Mouse (Mus musculus): ENCODE data around the gene Abhd12b. TPM values are rescaled to one million over a fixed set of nuclear protein-coding genes. Genes with fewer than 3 reads are reported as not detected.
A peak's percentile ranks its signal among the peaks of the same experiment; 100 is the strongest.

The Abhd12b gene
- not detected for total RNA-seq (2021)

DNA sequence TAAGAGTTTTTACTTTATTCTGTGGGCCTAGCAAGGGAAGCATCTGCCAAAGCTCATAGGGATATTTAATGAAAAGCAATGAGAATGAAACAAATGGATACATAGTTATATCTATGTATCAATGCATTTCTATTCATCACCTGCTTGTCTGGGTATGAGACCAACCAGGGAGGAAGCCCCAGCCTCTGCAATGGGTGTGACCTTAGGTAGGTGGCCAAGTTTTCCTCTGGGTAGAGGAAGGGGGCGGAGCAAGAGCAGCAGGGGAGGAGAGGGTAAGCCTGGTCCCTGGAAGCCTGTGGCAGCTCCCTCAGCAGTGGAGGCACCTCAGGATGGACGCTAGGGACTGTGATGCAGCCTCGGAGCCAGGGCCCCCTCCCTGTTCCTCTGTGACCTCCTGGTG is at the start of gene Abhd12b:
TSS of gene Abhd12b (plus strand) at position 301 of the 400 bp plus-strand sequence.
- DNase-seq: no peak
- intact Hi-C loops (cut with DNase I): no loop called here

DNA sequence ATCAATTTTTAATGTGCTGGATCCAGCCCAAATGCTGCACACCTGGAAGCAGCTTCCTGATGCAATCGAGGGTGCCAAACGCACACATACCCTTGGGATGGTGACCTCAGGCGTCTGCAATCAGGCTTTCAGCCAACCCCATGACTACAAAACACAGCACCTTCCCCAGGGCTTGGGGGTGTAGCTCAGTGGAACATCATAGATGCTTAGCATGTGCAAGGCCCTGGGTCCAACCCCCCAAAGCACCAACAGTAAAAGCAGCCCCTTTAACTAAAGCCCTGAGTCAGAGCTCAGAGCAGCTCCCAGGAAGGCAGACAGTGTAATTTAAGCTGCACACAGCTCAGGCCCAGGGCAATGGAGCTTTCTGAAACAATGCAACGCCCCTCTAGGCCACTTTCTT is 49.7 kb upstream of the Abhd12b start:
- DNase-seq: no peak
- intact Hi-C loops (cut with DNase I): no loop called here

DNA sequence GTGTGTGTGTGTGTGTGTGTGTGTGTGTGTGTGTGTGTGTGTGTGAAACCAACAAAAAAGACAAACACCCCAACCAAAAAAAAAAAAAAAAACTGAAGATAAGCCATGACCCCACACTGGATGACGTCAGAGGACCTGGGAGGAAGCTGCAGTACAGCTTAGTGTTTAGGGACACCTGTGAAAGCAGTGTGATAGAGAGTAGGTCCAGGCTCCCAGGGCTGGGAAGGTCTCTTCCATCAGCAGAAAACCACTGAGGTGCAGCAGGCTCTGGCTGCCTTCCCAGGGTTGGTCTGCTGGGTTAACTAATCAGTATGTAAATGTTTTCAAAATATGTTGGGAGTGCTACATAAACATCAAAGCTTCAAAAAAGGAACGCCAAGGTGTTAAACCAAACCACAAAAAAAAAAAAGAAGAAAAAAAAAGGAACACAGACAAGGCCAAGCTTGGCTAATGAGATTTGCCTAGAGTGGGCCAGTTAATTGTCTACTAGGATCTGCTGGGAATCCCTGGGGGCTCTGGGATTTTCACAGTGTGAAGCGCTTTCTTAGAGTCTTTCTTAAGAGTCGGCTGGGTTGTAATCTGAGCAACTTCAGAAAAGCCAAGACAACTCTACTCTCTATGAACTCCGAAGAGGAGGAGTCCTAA is 49.0 kb upstream of the Abhd12b start:
- peak; percentile 22 for DNase-seq
- intact Hi-C loops (cut with DNase I): no loop called here

DNA sequence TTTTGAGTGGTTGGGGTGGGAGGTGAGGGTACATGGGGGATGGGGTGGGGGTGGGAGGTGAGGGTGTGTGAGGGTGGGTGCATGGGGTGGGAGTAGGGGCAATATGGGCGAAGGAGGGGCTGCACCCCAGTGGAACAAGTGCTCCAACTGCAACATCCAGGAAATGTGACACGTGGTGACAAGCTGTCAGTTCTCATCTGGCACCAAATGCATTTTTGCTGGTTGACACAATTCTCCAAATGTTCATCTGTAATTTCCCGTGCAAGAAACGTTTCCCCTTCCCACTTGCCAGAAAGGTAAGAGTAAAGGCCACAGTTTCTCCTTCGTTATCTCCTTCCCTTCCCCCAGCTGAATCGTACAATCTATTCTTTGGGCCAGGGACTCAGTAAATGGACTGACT is 48.1 kb upstream of the Abhd12b start:
- no peak for DNase-seq
- intact Hi-C loops (cut with DNase I): no loop called here

DNA sequence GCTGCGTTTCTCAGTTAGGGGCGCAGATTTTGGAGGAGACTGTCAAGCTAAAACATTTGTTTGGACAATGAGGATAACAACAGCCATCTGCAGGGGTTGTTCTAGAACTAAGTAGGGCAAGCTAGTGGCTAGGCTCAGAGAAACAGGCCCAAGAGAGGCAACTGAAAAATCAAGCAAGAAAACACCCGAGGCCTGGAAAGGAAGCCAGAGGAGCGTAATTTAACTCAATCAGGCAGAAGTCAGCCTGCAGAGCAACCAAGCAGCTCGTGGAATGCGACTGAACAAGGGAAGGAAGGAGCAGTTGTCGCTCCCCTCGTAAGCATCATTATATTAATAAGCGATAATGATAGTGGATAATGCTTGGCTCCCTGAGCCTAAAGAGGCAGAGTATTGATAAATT is 47.4 kb upstream of the Abhd12b start:
- DNase-seq: no peak

DNA sequence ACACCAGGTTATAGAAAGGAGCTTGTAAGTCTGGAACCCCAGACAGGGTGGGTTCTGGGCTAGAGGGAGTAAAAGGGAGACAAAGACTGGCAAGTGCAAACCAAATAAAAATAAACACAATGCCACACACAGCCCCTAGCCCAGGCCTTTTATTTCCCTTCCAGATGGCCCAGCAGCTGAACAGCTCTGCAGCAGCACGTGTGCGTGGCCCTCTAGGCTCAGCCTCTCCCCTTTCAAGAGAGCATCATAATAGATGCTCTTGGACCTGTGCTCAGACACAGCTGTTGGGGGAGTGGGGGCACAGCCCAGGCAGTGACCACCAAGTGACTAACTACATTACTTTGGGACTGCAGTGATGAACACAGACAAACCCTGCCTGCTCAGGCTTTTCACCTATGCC is 45.8 kb upstream of the Abhd12b start:
- DNase-seq: no peak
- intact Hi-C loops (cut with DNase I): no loop called here

More for the DNA sequence above, 47.4 kb upstream of the Abhd12b start:
- intact Hi-C loops (cut with DNase I): no loop called here

DNA sequence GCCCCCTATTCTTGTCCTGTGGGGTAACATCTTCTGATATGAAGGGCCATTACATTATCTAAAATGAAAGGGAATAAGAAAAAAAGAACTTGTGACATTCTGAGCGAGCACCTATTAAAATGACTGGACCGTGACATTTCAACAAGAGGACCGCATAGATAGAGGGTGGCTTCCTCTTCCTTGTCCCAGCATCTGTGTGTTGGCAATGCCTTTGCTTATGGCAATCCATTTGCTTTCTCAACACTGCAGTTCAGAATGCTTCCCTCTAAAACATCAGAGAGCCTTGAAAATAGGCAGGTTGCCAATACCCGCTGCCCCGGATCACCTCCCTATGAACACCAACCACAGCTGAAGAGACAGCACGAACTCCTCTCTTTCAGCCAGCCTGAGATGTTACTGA is 44.0 kb upstream of the Abhd12b start:
- intact Hi-C loops (cut with DNase I): no loop called here
- peak; percentile 43 for DNase-seq

DNA sequence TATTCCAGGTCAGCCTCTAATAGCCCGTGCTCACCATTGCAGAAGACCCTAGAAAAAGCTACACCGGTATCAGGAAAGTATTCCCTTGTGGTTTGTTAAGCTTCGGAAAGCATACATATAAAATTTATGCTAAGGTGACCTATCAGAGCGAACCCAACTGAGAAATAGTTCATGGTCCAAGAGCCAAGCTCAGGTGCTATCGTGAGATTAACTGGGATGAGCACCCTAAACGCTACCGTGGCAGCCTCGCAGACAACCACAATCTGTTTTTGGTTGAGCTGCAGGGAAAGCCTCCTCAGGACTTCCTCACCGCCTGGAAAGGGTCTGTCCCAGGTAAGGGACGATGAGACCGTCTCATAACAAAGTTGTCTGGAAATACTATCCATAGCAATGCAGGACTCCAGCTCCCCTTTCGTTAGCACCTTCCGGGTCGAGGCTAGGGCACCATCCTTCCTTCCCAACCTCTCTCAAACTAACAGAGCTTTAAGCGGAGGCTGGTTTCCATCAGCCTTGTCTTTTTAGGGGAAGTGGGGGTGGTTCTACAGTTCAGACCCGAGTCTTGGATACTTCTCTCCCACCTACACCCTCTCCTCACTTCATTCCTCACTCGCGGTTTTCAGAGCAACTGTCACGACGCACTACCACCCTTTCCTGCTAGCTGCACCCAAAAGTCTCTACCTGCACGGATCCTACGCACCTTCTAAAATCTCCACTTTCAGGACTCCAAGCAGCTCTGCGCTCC is 43.4 kb upstream of the Abhd12b start:
- intact Hi-C loops (cut with DNase I): no loop called here
- no peak for DNase-seq

DNA sequence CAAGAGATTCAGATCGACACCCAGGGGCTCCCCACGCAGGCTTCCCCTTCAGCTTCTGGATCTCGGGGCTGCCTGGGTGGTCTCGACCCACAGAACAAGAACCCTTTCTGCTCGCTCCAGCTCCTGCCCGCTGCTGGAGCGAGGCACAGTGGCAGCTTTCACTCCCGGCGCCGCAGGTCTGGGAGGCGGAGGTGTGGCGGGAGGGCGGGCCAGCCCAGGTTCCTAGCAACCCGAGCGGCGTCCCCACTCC is 42.9 kb upstream of the Abhd12b start:
- DNase-seq: no peak
- intact Hi-C loops (cut with DNase I): no loop called here

DNA sequence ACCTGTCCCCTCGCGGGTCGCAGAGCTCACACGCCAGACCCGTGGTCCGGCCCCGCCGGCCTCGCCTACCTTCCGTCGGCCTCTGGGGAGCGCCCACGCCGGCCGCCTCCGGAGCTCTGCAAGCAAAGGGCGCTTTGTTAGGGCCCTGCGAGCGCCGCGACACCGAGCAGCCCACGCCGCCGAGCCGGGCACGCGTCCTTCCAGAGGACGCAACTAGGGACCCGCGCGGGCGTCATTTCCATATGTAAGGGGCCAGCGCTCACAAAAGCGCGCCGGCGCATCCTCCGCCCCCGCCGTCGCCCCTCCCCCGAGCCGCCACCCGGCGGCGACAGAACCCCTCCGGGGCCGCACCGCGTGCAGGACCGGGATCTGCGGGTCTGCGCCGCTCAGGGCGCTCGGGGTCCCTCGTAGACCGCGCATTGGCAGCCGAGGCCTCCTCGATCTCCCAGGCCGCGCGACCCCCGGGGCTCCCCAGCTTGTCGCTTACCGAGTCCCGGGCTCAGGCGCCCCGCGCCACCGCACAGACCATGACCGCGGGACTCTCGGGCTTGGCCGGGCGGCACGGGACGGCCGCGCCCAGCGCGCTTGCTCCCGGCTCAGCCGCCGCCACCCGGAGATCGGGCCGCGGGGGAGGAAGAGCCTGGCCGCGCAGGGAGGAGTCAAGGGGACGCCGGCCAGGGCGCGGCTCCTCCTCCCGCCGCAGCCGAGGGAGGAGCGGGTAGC is 42.4 kb upstream of the Abhd12b start:
- DNase-seq: peak; percentile 67
- intact Hi-C loops (cut with DNase I): no loop called here

DNA sequence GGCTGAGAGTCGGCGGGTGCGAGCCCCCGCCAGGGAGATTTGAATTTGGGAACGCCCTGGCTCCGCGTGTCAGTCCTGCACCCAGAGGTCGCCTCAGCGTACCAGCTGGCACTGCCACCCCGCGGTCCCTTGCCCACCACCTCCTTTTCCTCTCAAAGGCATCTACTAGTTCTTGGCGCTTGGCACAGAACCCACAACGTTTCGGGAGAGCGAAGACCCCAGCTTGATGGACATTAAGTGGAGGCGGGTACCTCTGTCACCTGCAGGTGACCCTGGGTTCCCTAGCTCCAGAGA is 41.9 kb upstream of the Abhd12b start:
- intact Hi-C loops (cut with DNase I): no loop called here
- peak; percentile 47 for DNase-seq

DNA sequence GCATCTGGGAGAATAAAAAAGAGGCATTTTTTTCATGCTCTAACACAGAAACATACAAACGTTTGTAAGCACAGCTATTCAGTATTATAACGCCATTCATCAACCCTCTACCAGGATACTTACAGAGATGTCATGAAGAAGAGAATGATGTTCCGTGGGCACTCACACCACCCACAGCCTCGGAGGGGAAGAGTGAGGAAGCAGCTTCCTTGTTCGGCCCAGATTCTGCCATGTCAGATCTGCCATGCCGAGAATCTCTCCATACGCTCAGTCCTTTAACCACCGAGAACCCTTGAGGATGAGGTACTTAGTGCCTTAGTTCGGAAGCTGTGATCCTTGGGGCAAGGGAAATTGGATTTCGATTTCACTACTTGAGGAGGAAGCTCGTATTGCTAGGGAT is 40.6 kb upstream of the Abhd12b start, which contains the start of gene Nin:
TSS of gene Nin (minus strand) at position 367 of the 400 bp plus-strand sequence.
- intact Hi-C loops (cut with DNase I): no loop called here
- no peak for DNase-seq

DNA sequence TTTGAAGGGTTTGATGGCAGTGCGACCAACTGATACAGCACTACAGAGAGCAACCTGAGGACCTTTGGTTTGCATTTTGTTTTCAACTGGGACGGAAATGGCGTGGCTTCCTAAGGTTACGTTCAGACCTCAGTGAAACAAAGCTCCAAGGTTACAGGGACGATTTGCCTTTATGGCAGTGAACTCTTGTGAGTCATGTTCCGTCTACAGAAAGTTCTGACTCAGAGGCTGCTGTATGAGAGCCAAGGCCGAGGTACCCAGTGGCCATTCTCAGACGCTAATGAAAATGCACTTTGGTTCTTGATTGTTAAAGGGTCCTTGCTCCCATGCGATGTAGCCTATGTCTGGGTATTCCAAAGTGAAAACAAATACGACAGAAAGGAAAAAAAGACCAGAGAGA is 36.8 kb upstream of the Abhd12b start:
- intact Hi-C loops (cut with DNase I): no loop called here
- DNase-seq: no peak

DNA sequence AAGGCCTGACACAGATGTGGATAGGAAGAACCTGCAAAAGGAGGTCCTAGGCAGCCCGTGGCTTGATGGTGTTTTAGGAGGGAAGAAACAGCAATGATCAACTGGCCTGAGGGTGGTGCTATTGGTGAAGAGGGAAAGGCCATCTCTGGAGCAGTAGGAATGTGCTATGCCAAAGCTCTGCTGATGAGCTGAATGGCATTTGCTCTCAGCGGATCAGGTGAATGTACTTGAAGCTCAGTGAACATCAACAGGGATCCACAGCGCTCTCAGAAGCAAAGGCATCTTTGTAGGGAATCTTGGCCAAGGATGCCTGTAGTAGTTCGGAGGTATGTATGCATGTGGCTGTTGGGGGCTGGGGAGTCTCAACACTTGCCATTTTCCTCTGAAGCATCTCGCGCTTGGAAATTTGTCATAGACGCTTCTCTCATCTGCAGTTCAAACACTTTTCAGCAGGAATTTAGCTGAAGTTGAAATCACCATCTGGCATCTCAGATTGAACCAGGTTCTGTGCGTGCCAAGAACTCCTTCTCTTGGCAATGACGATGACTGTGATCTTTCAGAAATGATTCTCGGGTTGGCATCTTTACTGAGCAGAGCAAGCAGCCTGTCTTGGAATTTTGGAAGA is 35.1 kb upstream of the Abhd12b start:
- intact Hi-C loops (cut with DNase I): no loop called here
- peak; percentile 33 for DNase-seq

DNA sequence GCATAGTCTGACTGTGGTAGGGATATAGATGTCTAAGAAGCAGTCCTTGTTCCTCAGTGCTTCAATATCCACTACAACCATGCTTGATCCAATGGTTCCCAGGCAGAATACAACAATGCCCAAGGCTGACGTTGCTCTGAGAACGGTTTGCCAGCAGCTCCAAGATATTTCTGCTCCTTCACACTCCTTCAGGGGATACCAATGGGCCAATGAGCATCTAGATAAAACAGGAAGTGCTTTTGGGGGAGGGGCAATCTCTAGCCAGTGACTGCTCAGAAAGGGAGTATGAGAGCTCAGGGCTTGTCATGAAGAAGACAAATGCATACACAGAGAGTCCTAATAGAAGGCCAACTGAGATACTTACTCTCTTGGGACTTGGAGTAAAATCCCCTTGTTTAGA is 34.4 kb upstream of the Abhd12b start:
- no peak for DNase-seq
- intact Hi-C loops (cut with DNase I): no loop called here

DNA sequence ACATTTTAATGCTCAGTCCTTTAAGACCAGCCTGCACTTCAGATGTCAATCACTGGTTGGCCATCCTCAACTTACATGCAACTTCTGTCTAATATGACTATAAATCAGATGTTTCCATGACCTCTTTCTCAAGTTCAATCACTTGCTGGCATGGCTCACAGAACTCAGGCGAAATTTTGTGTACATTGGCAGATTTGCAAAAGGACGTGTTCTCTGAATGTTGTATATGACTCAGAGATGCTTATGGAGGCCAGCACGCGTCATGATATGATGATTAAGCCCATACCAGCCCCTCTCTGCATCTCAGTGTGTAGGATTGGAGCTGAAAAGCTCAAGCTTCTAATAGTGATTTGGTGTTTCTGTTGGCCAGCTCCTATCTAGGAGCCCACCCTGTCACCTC is 27.3 kb upstream of the Abhd12b start:
- intact Hi-C loops (cut with DNase I): no loop called here

DNA sequence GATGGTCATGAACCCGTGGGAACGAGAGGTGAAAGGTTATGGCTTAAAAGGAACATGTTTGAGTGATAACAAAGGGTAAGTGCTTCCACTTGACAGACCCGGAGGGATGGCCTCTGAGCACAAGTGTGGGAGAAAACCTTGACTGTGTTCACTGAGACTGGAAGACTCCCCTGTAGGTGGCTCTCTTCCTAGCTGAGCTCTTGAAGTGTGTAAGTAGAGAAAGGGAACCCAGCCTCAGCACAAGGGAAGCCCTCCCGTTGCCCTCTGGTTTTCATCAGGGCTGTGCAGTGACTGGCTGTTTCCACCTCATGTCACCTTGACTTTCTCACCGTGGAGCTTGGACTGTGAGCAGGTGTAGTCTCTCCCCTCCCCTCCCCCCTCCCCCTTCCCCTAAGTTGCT is 24.8 kb upstream of the Abhd12b start:
- intact Hi-C loops (cut with DNase I): no loop called here
- DNase-seq: no peak

More for the DNA sequence above, 27.3 kb upstream of the Abhd12b start:
- no peak for DNase-seq

DNA sequence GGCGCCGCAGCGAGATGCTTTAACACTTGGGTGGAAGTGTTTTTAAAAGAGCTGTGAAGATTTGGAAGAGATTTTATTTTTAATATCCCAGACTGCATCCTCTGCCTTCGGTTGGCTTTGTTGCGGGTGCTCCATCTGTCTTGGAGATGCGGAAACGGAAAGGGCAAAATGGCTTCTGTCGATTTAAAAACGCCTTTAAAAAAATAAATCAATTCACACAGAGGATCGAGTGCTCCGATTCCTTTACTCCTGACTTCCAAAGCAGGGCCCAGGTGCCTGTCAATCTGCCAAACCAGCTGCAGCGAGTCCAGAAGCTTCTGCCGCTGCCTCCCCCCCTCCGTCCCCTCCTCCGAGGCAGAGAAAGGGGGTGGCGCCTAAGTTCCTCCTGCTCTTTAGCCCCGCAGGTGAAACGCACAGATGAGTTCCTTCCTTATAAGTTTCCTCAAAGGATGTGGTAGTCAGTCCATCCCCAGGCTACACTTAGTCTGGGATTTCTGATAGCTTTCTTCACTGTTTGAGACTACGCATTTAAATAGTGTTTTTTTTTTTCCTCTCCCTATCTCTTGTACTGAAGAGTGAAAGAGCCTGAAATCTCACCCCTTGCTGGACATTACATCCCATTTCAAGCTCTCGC is 22.8 kb upstream of the Abhd12b start:
- intact Hi-C loops (cut with DNase I): no loop called here
- peak; percentile 55 for DNase-seq

DNA sequence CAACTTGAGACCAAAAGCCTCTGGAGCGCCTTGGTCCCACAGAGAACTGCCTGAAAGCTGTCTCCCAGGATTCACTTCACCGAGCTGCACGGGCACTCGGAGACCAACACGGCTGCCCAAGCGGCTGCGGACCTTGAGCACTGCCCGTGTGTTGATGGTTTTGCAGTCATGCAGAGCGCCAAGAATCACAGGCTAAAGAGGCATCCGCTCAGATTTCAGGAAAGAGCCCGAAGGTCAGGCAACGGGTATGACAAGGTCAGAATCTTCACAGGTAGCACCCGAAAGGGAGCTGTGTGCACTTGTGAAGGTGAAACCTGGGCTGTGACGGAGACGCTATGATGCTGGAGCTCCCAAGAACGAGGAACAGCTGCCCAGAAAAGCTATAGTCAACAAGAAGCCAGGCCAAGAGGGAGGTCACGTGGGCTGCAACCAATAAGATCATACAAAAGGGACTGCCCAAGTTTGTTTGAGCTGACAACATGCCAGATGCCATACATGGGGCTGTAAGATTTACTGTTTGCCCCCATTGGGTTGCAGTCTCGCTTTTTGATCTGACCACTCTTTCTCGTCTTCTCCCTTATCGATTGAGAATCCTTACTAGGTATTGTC is 19.2 kb upstream of the Abhd12b start:
- DNase-seq: no peak
- intact Hi-C loops (cut with DNase I): no loop called here

DNA sequence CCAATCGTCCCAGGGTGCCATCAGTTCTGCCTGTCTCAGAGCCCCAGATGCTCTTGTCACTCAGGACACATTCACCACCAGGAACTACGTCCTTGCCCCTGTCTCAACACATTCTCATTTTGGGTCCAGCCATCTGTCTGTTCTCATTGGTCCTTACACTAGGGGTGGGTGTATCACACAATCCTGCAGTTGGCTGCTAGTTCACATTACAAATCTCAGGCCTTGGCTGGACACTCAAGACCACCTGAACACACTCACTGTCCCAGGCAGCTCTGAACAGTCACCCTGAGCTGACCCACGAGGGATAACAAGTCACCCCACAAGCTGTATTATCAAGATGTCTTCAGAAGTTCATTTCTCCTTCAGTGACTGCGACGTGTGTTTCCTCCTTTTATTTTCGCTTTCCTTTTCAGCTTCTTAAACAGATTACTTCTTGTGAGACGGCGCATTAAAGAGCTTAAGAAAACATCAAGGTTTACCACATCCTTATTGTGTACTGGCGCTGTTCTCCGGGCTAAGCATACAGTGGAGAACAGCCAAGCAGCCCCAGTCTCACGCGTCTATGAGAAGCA is 17.7 kb upstream of the Abhd12b start:
- no peak for DNase-seq
- intact Hi-C loops (cut with DNase I): no loop called here

DNA sequence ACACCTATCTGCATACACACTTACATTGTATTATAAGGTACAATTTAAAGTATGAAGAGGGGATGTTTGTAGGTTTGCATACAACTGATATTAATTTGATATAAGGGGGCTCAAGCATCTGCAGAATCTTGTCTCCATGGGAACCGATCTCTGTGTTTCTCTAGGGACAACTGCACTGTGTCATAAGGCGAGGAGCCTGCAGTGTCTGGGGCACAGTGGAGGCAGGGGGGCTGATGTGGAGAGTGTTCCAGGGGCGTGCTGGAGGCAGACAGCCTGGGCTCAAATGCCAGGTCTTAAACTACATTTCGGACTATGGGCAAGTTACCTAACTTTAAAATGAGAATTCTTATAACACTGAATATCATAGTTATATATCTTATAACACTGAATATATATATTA is 16.8 kb upstream of the Abhd12b start:
- intact Hi-C loops (cut with DNase I): no loop called here
- no peak for DNase-seq

Data from left cerebral cortex, postnatal 4 days (tissue).